Mouse (Mus musculus): Measurements from ENCODE around the gene Exoc6b. TPM values are rescaled to one million over a fixed set of nuclear protein-coding genes. Genes with fewer than 3 reads are reported as not detected.
A peak's percentile ranks its signal among the peaks of the same experiment; 100 is the strongest.

Gene Exoc6b
- total and polyA plus RNA-seq, 2 experiments from 2014 or later, result 36.2 to 38.1 TPM

- no peak overlapping the region for H3K27ac ChIP-seq
- no peaks in the 10 kb centered on the region for H3K27me3 ChIP-seq (ENCODE audit: insufficient read depth, low read length)
- ATAC-seq (no peak), DNase-seq (ENCODE audit: low spot score) (no peak)
- H3K4me3 ChIP-seq (ENCODE audit: low read length), result no peak overlapping the region
- no peaks in the 10 kb centered on the region for H3K4me1 ChIP-seq (ENCODE audit: insufficient read depth, low read length)
- no peaks in the 10 kb centered on the region for H3K9me3 ChIP-seq (ENCODE audit: low read length)
- no peaks in the 10 kb centered on the region for H3K36me3 ChIP-seq (ENCODE audit: insufficient read depth, low read length)
- no peak overlapping the region for H3K4me2 ChIP-seq (ENCODE audit: low read depth, low read length)
- no peak for TF ChIP-seq CTCF (IDR thresholded peaks at IDR 0.05; ENCODE audit: low read depth)
- no peak overlapping the region for H3K9ac ChIP-seq (replicated peaks; ENCODE audit: low read length)
Observed at GRCm38 (mm10) chr6:84995418-84995817, 73.9 kb downstream of the Exoc6b start.

DNA sequence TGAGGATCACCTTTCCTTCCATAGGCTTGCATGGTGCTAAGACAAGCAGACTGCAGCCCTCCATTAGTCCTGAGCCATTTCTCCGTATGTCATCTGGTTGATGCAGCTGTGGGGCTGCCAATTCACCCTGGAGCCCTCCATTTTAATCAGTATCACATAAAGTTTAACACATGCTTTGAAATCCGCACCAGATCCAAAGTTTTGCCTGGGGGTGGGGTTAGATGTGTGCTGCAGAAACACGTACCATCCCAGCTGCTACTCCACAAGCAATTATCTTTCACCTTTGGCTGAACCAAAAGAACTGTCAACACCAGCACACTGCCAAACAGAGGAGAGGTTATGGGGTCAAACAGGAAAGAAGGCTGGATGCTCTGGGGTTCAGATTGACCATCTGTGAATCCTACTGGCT, 92.7 kb downstream of the Exoc6b start:
- Histone ChIP-seq H3K4me2 (ENCODE audit: low read depth, low read length) (no peak overlapping the region), H3K27me3 (ENCODE audit: insufficient read depth, low read length) (no peaks in the 10 kb centered on the region), H3K4me1 (ENCODE audit: insufficient read depth, low read length) (no peaks in the 10 kb centered on the region), H3K27ac (no peak overlapping the region), H3K4me3 (ENCODE audit: low read length) (no peak overlapping the region), H3K9ac (replicated peaks; ENCODE audit: low read length) (no peak overlapping the region), H3K9me3 (ENCODE audit: low read length) (no peaks in the 10 kb centered on the region), H3K36me3 (ENCODE audit: insufficient read depth, low read length) (no peaks in the 10 kb centered on the region)
- no peak for TF ChIP-seq CTCF (IDR thresholded peaks at IDR 0.05; ENCODE audit: low read depth)
- ATAC-seq (no peak), DNase-seq (ENCODE audit: low spot score) (no peak)
- WGBS, result 41% methylated on average over 3 of the region's 3 CpGs

DNA sequence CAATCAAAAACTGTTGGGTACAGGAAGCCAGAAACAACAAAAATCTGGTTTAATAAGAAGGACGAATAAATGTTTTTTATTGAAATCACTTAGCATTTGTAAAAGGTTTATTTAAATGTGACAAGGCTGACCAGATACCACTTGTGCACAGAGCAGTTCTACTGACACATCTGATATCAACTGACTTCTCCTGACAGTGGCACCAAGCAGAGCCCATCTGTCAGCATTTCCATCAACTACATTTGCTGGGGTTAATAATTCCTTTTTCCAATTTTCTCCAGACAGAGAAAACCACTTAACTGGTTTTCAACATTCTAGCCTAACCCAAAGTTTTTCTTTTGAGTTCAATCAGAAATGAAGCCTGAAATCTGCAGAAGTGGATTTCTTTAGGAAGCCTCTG, 100.8 kb downstream of the Exoc6b start:
- no peaks in the 10 kb centered on the region for H3K36me3 ChIP-seq (ENCODE audit: insufficient read depth, low read length)
- TF ChIP-seq CTCF (IDR thresholded peaks at IDR 0.05; ENCODE audit: low read depth), result no peak
- no peaks in the 10 kb centered on the region for H3K4me1 ChIP-seq (ENCODE audit: insufficient read depth, low read length)
- no peak for DNase-seq (ENCODE audit: low spot score)
- H3K9me3 ChIP-seq (ENCODE audit: low read length), result no peaks in the 10 kb centered on the region
- H3K9ac ChIP-seq (replicated peaks; ENCODE audit: low read length), result no peak overlapping the region
- no peak for ATAC-seq
- no peak overlapping the region for H3K27ac ChIP-seq
- WGBS, result 81% methylated on average over 1 of the region's 1 CpGs
- no peaks in the 10 kb centered on the region for H3K27me3 ChIP-seq (ENCODE audit: insufficient read depth, low read length)
- H3K4me2 ChIP-seq (ENCODE audit: low read depth, low read length), result no peak overlapping the region
- H3K4me3 ChIP-seq (ENCODE audit: low read length), result no peak overlapping the region

GRCm38 (mm10) chr6:84964729-84965415, 104.4 kb downstream of the Exoc6b start:
- Histone ChIP-seq H3K9ac (replicated peaks; ENCODE audit: low read length) (no peak overlapping the region), H3K4me2 (ENCODE audit: low read depth, low read length) (no peak overlapping the region), H3K27ac (no peak overlapping the region), H3K27me3 (ENCODE audit: insufficient read depth, low read length) (no peaks in the 10 kb centered on the region), H3K4me1 (ENCODE audit: insufficient read depth, low read length) (no peaks in the 10 kb centered on the region), H3K9me3 (ENCODE audit: low read length) (no peaks in the 10 kb centered on the region), H3K4me3 (ENCODE audit: low read length) (no peak overlapping the region), H3K36me3 (ENCODE audit: insufficient read depth, low read length) (no peaks in the 10 kb centered on the region)
- no peak for TF ChIP-seq CTCF (IDR thresholded peaks at IDR 0.05; ENCODE audit: low read depth)
- 83% methylated on average over 5 of the region's 5 CpGs for WGBS
- DNase-seq (ENCODE audit: low spot score), result peak; percentile 3
- ATAC-seq, result no peak

DNA sequence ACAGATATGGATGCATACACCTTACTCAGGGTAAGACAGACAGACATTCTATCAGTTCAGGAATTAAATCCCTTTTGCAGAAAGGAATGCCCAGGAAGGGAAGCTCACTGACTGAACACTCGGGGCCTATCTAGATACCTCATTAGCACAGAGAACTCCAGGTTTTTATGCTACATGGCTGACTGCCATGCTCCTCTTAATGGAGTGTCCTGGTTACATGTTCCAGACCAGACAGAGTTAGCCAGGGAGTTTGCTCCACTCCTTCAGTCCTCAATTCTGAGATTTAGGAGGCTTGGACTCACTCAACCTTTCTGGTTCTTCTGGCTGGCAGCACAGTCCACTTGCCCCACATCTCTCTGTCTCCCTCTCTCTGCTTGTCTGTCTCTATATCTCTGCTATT, 106.3 kb downstream of the Exoc6b start:
- H3K4me2 ChIP-seq (ENCODE audit: low read depth, low read length), result no peak overlapping the region
- H3K27me3 ChIP-seq (ENCODE audit: insufficient read depth, low read length), result no peaks in the 10 kb centered on the region
- no peaks in the 10 kb centered on the region for H3K9me3 ChIP-seq (ENCODE audit: low read length)
- no peak for ATAC-seq
- H3K4me3 ChIP-seq (ENCODE audit: low read length), result no peak overlapping the region
- H3K4me1 ChIP-seq (ENCODE audit: insufficient read depth, low read length), result no peaks in the 10 kb centered on the region
- DNase-seq (ENCODE audit: low spot score), result no peak
- no peak overlapping the region for H3K9ac ChIP-seq (replicated peaks; ENCODE audit: low read length)
- WGBS, result 69% methylated on average over 1 of the region's 1 CpGs
- TF ChIP-seq CTCF (IDR thresholded peaks at IDR 0.05; ENCODE audit: low read depth), result no peak
- H3K36me3 ChIP-seq (ENCODE audit: insufficient read depth, low read length), result no peaks in the 10 kb centered on the region
- H3K27ac ChIP-seq, result no peak overlapping the region

- H3K36me3 ChIP-seq (ENCODE audit: insufficient read depth, low read length), result no peaks in the 10 kb centered on the region
- no peaks in the 10 kb centered on the region for H3K4me1 ChIP-seq (ENCODE audit: insufficient read depth, low read length)
- ATAC-seq (no peak), DNase-seq (ENCODE audit: low spot score) (no peak)
- no peak for TF ChIP-seq CTCF (IDR thresholded peaks at IDR 0.05; ENCODE audit: low read depth)
- H3K27me3 ChIP-seq (ENCODE audit: insufficient read depth, low read length), result no peaks in the 10 kb centered on the region
- H3K27ac ChIP-seq, result no peak overlapping the region
- no peak overlapping the region for H3K4me2 ChIP-seq (ENCODE audit: low read depth, low read length)
- H3K4me3 ChIP-seq (ENCODE audit: low read length), result no peak overlapping the region
- 89% methylated on average over 3 of the region's 3 CpGs for WGBS
- no peaks in the 10 kb centered on the region for H3K9me3 ChIP-seq (ENCODE audit: low read length)
- no peak overlapping the region for H3K9ac ChIP-seq (replicated peaks; ENCODE audit: low read length)
Observed at GRCm38 (mm10) chr6:84961763-84962162, 107.5 kb downstream of the Exoc6b start.

DNA sequence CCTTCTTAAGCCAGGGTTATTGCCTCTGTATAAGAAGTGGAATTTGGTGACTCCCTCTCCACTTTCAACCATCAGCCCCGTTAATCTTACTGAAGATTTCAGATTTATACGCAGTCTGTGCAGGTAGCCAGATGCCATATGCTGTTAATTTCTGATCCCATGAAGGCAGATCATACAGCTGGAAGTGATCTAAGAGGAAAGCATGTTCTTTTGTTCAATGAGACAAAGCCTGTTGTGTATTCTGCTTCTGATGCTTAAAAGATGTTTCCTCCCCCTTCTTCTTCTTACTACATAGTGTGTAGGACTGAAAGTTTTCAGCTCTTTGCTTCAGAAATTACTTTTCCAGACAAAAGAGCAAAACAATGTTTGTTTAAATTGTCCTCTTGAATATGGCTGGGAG, 109.8 kb downstream of the Exoc6b start:
- H3K27ac ChIP-seq, result no peak overlapping the region
- no peak for DNase-seq (ENCODE audit: low spot score)
- H3K9ac ChIP-seq (replicated peaks; ENCODE audit: low read length), result no peak overlapping the region
- H3K4me1 ChIP-seq (ENCODE audit: insufficient read depth, low read length), result no peaks in the 10 kb centered on the region
- no peaks in the 10 kb centered on the region for H3K9me3 ChIP-seq (ENCODE audit: low read length)
- TF ChIP-seq CTCF (IDR thresholded peaks at IDR 0.05; ENCODE audit: low read depth), result no peak
- no peak for ATAC-seq
- no peaks in the 10 kb centered on the region for H3K27me3 ChIP-seq (ENCODE audit: insufficient read depth, low read length)
- 63% methylated on average over 2 of the region's 2 CpGs for WGBS
- H3K4me2 ChIP-seq (ENCODE audit: low read depth, low read length), result no peak overlapping the region
- no peak overlapping the region for H3K4me3 ChIP-seq (ENCODE audit: low read length)
- H3K36me3 ChIP-seq (ENCODE audit: insufficient read depth, low read length), result no peaks in the 10 kb centered on the region

Measured in hindbrain, postnatal 0 days (tissue).